Mouse (Mus musculus): ENCODE results near the gene Gm13871. TPM values are rescaled to one million over a fixed set of nuclear protein-coding genes. Genes with fewer than 3 reads are reported as not detected.
"Not testable (repeated sequence)": the region's sequence is repeated elsewhere in the genome, so short reads cannot be mapped to it uniquely, and the experiment has no call there.

The Gm13871 gene
- total RNA-seq (2021), result not detected

DNA sequence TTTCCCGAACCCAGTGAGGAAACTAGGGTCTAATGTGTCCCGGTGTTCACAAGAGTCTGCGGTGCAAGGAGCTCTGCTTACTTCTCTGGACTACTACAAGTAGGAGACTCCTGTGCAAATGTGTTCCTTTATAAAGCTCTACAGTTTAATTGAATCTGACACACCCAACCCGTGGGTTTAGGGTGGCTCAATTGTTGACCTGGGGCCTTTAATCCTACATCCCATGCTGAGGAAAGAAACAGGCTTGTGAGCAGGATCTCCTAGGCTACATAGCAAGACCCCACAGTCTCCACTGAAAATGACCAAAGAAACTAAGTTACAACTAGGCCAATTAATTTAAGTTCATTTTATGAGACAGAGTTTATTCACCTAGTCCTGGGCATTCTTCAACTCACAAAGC is at the start of gene Gm13871:
Gene Gm13871 (minus strand): TSS at position 101 of the 400 bp plus-strand sequence.
- DNase-seq; intact Hi-C loops (cut with DNase I): not testable (repeated sequence)

GRCm38 (mm10) chr4:73950375-73950896 is 44.7 kb upstream of the Gm13871 start, which contains the start of gene 2310002L09Rik:
TSS of gene 2310002L09Rik (minus strand) at chr4:73950846.
- no peak for DNase-seq
- intact Hi-C loops (cut with DNase I), result no loop called here

- DNase-seq, result not testable (repeated sequence)
Measured at GRCm38 (mm10) chr4:73920660-73921059, 14.9 kb upstream of the Gm13871 start, which contains the start of gene Gm11756. TSS of gene Gm11756 (minus strand) at chr4:73920760.

DNA sequence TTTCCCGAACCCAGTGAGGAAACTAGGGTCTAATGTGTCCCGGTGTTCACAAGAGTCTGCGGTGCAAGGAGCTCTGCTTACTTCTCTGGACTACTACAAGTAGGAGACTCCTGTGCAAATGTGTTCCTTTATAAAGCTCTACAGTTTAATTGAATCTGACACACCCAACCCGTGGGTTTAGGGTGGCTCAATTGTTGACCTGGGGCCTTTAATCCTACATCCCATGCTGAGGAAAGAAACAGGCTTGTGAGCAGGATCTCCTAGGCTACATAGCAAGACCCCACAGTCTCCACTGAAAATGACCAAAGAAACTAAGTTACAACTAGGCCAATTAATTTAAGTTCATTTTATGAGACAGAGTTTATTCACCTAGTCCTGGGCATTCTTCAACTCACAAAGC is 14.7 kb downstream of the Gm13871 start, which contains the start of gene Gm11757:
Gene Gm11757 (minus strand): TSS at position 101 of the 400 bp plus-strand sequence.
- DNase-seq; intact Hi-C loops (cut with DNase I): not testable (repeated sequence)

More at GRCm38 (mm10) chr4:73920660-73921059, 14.9 kb upstream of the Gm13871 start, which contains the start of gene Gm11756:
- intact Hi-C loops (cut with DNase I), result not testable (repeated sequence)

DNA sequence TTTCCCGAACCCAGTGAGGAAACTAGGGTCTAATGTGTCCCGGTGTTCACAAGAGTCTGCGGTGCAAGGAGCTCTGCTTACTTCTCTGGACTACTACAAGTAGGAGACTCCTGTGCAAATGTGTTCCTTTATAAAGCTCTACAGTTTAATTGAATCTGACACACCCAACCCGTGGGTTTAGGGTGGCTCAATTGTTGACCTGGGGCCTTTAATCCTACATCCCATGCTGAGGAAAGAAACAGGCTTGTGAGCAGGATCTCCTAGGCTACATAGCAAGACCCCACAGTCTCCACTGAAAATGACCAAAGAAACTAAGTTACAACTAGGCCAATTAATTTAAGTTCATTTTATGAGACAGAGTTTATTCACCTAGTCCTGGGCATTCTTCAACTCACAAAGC is 29.6 kb downstream of the Gm13871 start, which contains the start of gene Gm11758:
Gene Gm11758 (minus strand): TSS at position 101 of the 400 bp plus-strand sequence.
- intact Hi-C loops (cut with DNase I); DNase-seq: not testable (repeated sequence)

Other genes starting within 250 kb of the Gm13871 start
- not detected for gene Gm11239, start 237.6 kb downstream of the Gm13871 start, total RNA-seq (2021)
- not detected for gene Gm428, start 222.4 kb downstream of the Gm13871 start, total RNA-seq (2021)
- gene Rasef, start 115.0 kb downstream of the Gm13871 start, total RNA-seq (2021), result under 1 TPM; 0.62 to 0.77 TPM
- gene Gm11758, start 29.7 kb downstream of the Gm13871 start, total RNA-seq (2021), result not detected
- gene Gm11757, start 14.8 kb downstream of the Gm13871 start, total RNA-seq (2021), result not detected
- gene Gm11756, start 14.8 kb upstream of the Gm13871 start, total RNA-seq (2021), result not detected
- gene 2310002L09Rik, start 44.9 kb upstream of the Gm13871 start, total RNA-seq (2021), result not detected
- gene Frmd3, start 107.5 kb upstream of the Gm13871 start, total RNA-seq (2021), result 10 to 100 TPM; 40.3 to 46.3 TPM

Measured in left cerebral cortex, postnatal 4 days (tissue).